ENCODE assay signal across 22 mouse cellular contexts in genomic region chr7:133317511-133317910, GRCm38 (mm10).
"Had no signal": no experiment of that assay in that cellular context is flagged by ENCODE, and none has a peak within 500 bp of the region (broad histone marks: within the 10 kb centered on the region; RNA-seq: fewer than 3 reads in every experiment).

No protein-coding gene starts in this region.

- H3K27ac ChIP-seq: gastrocnemius, adult 2 months; heart, embryonic 10.5 days; hindbrain, embryonic 10.5 days; hindbrain, embryonic 12.5 days; hindbrain, embryonic 14.5 days; intestine, embryonic 15.5 days; layer of hippocampus, adult 2 months; left cerebral cortex, adult 2 months; limb, embryonic 12.5 days; liver, embryonic 13.5 days; liver, embryonic 15.5 days had no signal

- ATAC-seq: hindbrain, embryonic 16.5 days; inflammation-experienced regulatory T-cells, adult 6 months; intestine, embryonic 15.5 days; intestine, postnatal 0 days; liver, postnatal 0 days had no signal

- H3K9me3 ChIP-seq: hindbrain, embryonic 10.5 days; hindbrain, embryonic 12.5 days; intestine, embryonic 15.5 days; liver, embryonic 13.5 days; liver, embryonic 15.5 days had no signal

- DNase-seq: gastrocnemius, adult 2 months; gastrocnemius, postnatal 10 days; gastrocnemius, postnatal 25 days; kidney, adult 18-20 months; kidney, postnatal 25 days; liver; liver, embryonic 13.5 days; liver, postnatal 0 days had no signal

- H3K4me2 ChIP-seq: heart, embryonic 12.5 days; hindbrain, embryonic 12.5 days; hindbrain, embryonic 14.5 days; intestine, embryonic 15.5 days; limb, embryonic 12.5 days; liver, embryonic 11.5 days; liver, embryonic 13.5 days; liver, embryonic 15.5 days had no signal

- H3K4me3 ChIP-seq: gastrocnemius, adult 2 months; heart, embryonic 10.5 days; heart, embryonic 12.5 days; hindbrain, embryonic 10.5 days; hindbrain, embryonic 12.5 days; intestine, embryonic 15.5 days; layer of hippocampus, adult 2 months; left cerebral cortex, adult 2 months; limb, embryonic 12.5 days; liver, embryonic 13.5 days; liver, embryonic 15.5 days had no signal

- H3K4me1 ChIP-seq: liver, embryonic 13.5 days; liver, embryonic 15.5 days had no signal

- H3K36me3 ChIP-seq: heart, embryonic 10.5 days; heart, embryonic 12.5 days; hindbrain, embryonic 10.5 days; hindbrain, embryonic 12.5 days; intestine, embryonic 15.5 days; limb, embryonic 12.5 days; liver, embryonic 13.5 days; liver, embryonic 15.5 days had no signal

- H3K27me3 ChIP-seq: heart, embryonic 12.5 days; hindbrain, embryonic 12.5 days; intestine, embryonic 15.5 days; limb, embryonic 12.5 days; liver, embryonic 13.5 days; liver, embryonic 15.5 days had no signal

- H3K9ac ChIP-seq: heart, embryonic 12.5 days; hindbrain, embryonic 12.5 days; hindbrain, embryonic 14.5 days; intestine, embryonic 15.5 days; limb, embryonic 12.5 days; liver, embryonic 13.5 days; liver, embryonic 15.5 days; liver, postnatal 0 days had no signal
